Mouse (Mus musculus) ES-E14 (cell line): Measurements from ENCODE around the gene Angptl6. TPM values are rescaled to one million over a fixed set of nuclear protein-coding genes. Genes with fewer than 3 reads are reported as not detected.
A peak's percentile ranks its signal among the peaks of the same experiment; 100 is the strongest.

Experiments used
- DNase-seq: peaks from one replicate; pipeline ENCODE4 v3.0.0-alpha.2; 2013; ENCODE audit warnings: low read depth, low spot score
- H3K27ac ChIP-seq: 2 replicates; pipeline ENCODE4 v1.5.1; 2012; ENCODE audit warnings: low read depth, mild to moderate bottlenecking, low read length, moderate library complexity, mixed read lengths; ENCODE audit not compliant: poor library complexity, insufficient read depth, severe bottlenecking
- H3K36me3 ChIP-seq: 2 replicates; pipeline ENCODE4 v1.6.1; 2012; ENCODE audit warnings: mild to moderate bottlenecking, low read length, moderate library complexity, mixed read lengths; ENCODE audit not compliant: control insufficient read depth, poor library complexity, insufficient read depth, severe bottlenecking
- H3K4me1 ChIP-seq, 2 experiments: fragments of 150-350 bp in 1 of 2; sonication (generic) in 1 of 2; 2 replicates each; pipeline ENCODE4 v1.6.1; 2012; ENCODE audit warnings: low read length in 2 of 2, mild to moderate bottlenecking in 1 of 2, mixed read lengths in 1 of 2; ENCODE audit not compliant: control insufficient read depth in 2 of 2, insufficient read depth in 2 of 2, poor library complexity in 1 of 2
- H3K4me3 ChIP-seq, 2 experiments: fragments of 150-350 bp in 1 of 2; sonication (generic) in 1 of 2; 2 replicates each; pipeline ENCODE4 v1.5.1; 2012; ENCODE audit warnings: low read length in 2 of 2, low read depth in 1 of 2, mild to moderate bottlenecking in 1 of 2, mixed read lengths in 1 of 2; ENCODE audit not compliant: insufficient read depth in 1 of 2, poor library complexity in 1 of 2, severe bottlenecking in 1 of 2
- H3K9ac ChIP-seq: 2 replicates; pipeline ENCODE4 v1.6.1; 2012; ENCODE audit warnings: low read depth, mild to moderate bottlenecking, low read length, mixed read lengths; ENCODE audit not compliant: poor library complexity, insufficient read depth, severe bottlenecking
- H3K9me3 ChIP-seq: fragments of 150-350 bp; sonication (generic); 2 replicates; pipeline ENCODE4 v1.6.1; 2012; ENCODE audit warnings: low read depth, mild to moderate bottlenecking, low read length; ENCODE audit not compliant: control insufficient read depth, insufficient read depth
- CHD2 ChIP-seq: IDR thresholded peaks from 2 replicates; pipeline ENCODE4 v1.6.1; 2014; ENCODE audit warnings: mild to moderate bottlenecking, low read depth, low read length, inconsistent platforms
- HCFC1 ChIP-seq: IDR thresholded peaks from 2 replicates; pipeline ENCODE4 v1.6.1; 2012; ENCODE audit warnings: low read length, inconsistent platforms, borderline replicate concordance; ENCODE audit not compliant: insufficient read depth
- MAFK ChIP-seq: IDR thresholded peaks from 2 replicates; pipeline ENCODE4 v1.6.1; 2014; ENCODE audit warnings: mild to moderate bottlenecking, low read depth, low read length, inconsistent platforms; ENCODE audit not compliant: insufficient read depth
- ZC3H11A ChIP-seq: IDR thresholded peaks from 2 replicates; pipeline ENCODE4 v1.6.1; 2012; ENCODE audit warnings: low read depth, mild to moderate bottlenecking, inconsistent platforms, low read length, borderline replicate concordance
- ZNF384 ChIP-seq: IDR thresholded peaks from 2 replicates; pipeline ENCODE4 v1.6.1; 2012; ENCODE audit warnings: low read depth, low read length, inconsistent platforms
- in situ Hi-C, 2 experiments: fragments of 600-800 bp; cut with MboI; formaldehyde crosslinking; loops; one replicate each; pipeline ENCODE4 v1.15.1; 2025; ENCODE audit warnings: low sequenced_read_pairs in 2 of 2, inconsistent platforms in 1 of 2; ENCODE audit not compliant: unreplicated experiment in 2 of 2
- total RNA-seq: library from RNA; depleted of rRNA; stranded (reverse); fragments of 300-350 nt; gene quantifications from 2 replicates; pipeline ENCODE4 v1.2.3, GENCODE M21; 2012; rRNA removed

The Angptl6 gene
- total RNA-seq, 1 experiment, result 4.1 TPM

GRCm38 (mm10) chr9:20830901-20831643 is 48.5 kb downstream of the Angptl6 start:
- Histone ChIP-seq H3K4me1 (peaks cover 0 to 7% of the 10 kb centered on the region in 2 experiments; a peak in 1 of 4 replicates), H3K36me3 (no peaks in the 10 kb centered on the region), H3K9me3 (no peaks in the 10 kb centered on the region), H3K4me3 (peak overlapping the region in 1 of 2 experiments; percentile 7; a peak in 1 of 4 replicates), H3K9ac (peak overlapping the region; percentile 46; the same call in 1 of the 2 replicates), H3K27ac (no peak overlapping the region)
- in situ Hi-C loops, result loop anchor here in 1 of 2 experiments (10.0 kb wide), 1 partner anchor 96 kb away; no protein-coding TSS in a partner anchor
- TF ChIP-seq ZC3H11A (peak; percentile 21; the same call in 1 of the 2 replicates), MAFK (no peak)
- DNase-seq, result peak; percentile 82

- TF ChIP-seq HCFC1, result no peak
- no peak for TF ChIP-seq CHD2
- no peak for TF ChIP-seq MAFK
- TF ChIP-seq ZC3H11A, result no peak
- no peak for TF ChIP-seq ZNF384
- no peak overlapping the region for H3K9ac ChIP-seq
- no peak overlapping the region for H3K4me3 ChIP-seq
- in situ Hi-C loops, result no loop called here
- peaks cover 0 to 10% of the 10 kb centered on the region in 2 experiments; a peak in 1 of 4 replicates for H3K4me1 ChIP-seq
- H3K9me3 ChIP-seq, result no peaks in the 10 kb centered on the region
- DNase-seq, result no peak
- H3K36me3 ChIP-seq, result no peaks in the 10 kb centered on the region
- H3K27ac ChIP-seq, result no peak overlapping the region
Measured at GRCm38 (mm10) chr9:20828127-20828526, 51.4 kb downstream of the Angptl6 start.

DNA sequence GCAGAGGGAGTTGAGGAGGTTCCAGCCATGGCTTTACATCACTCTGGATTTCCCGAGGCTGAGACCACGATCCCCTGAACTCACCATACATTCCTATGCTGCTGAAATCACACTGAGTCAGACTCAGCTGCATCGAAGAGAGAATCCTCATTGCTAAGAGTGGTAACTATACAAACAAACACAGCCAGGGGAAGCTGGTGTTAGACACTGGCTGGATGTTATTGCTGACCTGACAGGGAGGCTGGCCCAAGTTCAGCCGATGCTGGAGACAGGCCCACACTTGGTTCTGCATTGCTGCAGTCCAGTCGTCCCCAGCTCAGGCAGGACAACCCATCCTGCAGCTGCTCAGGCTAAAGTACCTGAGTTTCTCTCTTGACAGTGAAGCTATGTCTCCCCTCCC is 53.7 kb downstream of the Angptl6 start:
- H3K9me3 ChIP-seq, result no peaks in the 10 kb centered on the region
- no peak overlapping the region for H3K27ac ChIP-seq
- no peak for DNase-seq
- peaks cover 0 to 9% of the 10 kb centered on the region in 2 experiments; a peak in 1 of 4 replicates for H3K4me1 ChIP-seq
- no peak overlapping the region for H3K9ac ChIP-seq
- no peaks in the 10 kb centered on the region for H3K36me3 ChIP-seq
- H3K4me3 ChIP-seq, result no peak overlapping the region
- no peak for TF ChIP-seq CHD2
- TF ChIP-seq ZC3H11A, result no peak
- TF ChIP-seq ZNF384, result no peak
- no peak for TF ChIP-seq HCFC1
- no peak for TF ChIP-seq MAFK
- in situ Hi-C loops, result no loop called here

Other genes starting within 250 kb of the Angptl6 start
- gene Ubl5, start 236.8 kb downstream of the Angptl6 start, total RNA-seq, result 185 and 224 TPM in 2 replicates
- gene Fbxl12, start 235.0 kb downstream of the Angptl6 start, total RNA-seq, result 13.0 and 14.5 TPM in 2 replicates
- 58.6 and 66.6 TPM in 2 replicates for gene Pin1, start 227.6 kb downstream of the Angptl6 start, total RNA-seq
- 2.2 and 2.9 TPM in 2 replicates for gene Olfm2, start 133.4 kb downstream of the Angptl6 start, total RNA-seq
- gene Col5a3, start 64.7 kb downstream of the Angptl6 start, total RNA-seq, result 2.3 TPM in 2 replicates
- not detected in 2 replicates for gene Rdh8, start 61.2 kb downstream of the Angptl6 start, total RNA-seq
- 8.3 and 16.5 TPM in 2 replicates for gene A230050P20Rik, start 11.1 kb downstream of the Angptl6 start, total RNA-seq
- gene Ppan, start 8.4 kb upstream of the Angptl6 start, total RNA-seq, result 179 and 287 TPM in 2 replicates
- 196 and 239 TPM in 2 replicates for gene Eif3g, start 18.9 kb upstream of the Angptl6 start, total RNA-seq
- 122 and 124 TPM in 2 replicates for gene Dnmt1, start 80.2 kb upstream of the Angptl6 start, total RNA-seq
- 35.7 and 62.4 TPM in 2 replicates for gene S1pr2, start 97.1 kb upstream of the Angptl6 start, total RNA-seq
- gene Mrpl4, start 123.0 kb upstream of the Angptl6 start, total RNA-seq, result 80.8 and 89.5 TPM in 2 replicates
- 153 and 310 TPM in 2 replicates for gene Icam1, start 136.3 kb upstream of the Angptl6 start, total RNA-seq
- gene Icam4, start 149.6 kb upstream of the Angptl6 start, total RNA-seq, result 1.5 and 3.1 TPM in 2 replicates
- 1.4 and 1.8 TPM in 2 replicates for gene Icam5, start 152.3 kb upstream of the Angptl6 start, total RNA-seq
- 1.3 and 2.0 TPM in 2 replicates for gene Zglp1, start 187.4 kb upstream of the Angptl6 start, total RNA-seq
- gene Gm49373, start 193.4 kb upstream of the Angptl6 start, total RNA-seq, result 2.1 and 2.7 TPM in 2 replicates
- 38.8 and 46.0 TPM in 2 replicates for gene Fdx1l, start 193.9 kb upstream of the Angptl6 start, total RNA-seq
- 18.5 and 22.1 TPM in 2 replicates for gene Gm38431, start 212.3 kb upstream of the Angptl6 start, total RNA-seq
- gene Raver1, start 212.3 kb upstream of the Angptl6 start, total RNA-seq, result 18.9 and 26.3 TPM in 2 replicates